Mouse (Mus musculus): Measurements from ENCODE around the gene Trappc6b. TPM values are rescaled to one million over a fixed set of nuclear protein-coding genes. Genes with fewer than 3 reads are reported as not detected.
A peak's percentile ranks its signal among the peaks of the same experiment; 100 is the strongest.

The Trappc6b gene
- total and polyA plus RNA-seq, 2 experiments from 2014 or later, result 57.8 to 96.6 TPM

DNA sequence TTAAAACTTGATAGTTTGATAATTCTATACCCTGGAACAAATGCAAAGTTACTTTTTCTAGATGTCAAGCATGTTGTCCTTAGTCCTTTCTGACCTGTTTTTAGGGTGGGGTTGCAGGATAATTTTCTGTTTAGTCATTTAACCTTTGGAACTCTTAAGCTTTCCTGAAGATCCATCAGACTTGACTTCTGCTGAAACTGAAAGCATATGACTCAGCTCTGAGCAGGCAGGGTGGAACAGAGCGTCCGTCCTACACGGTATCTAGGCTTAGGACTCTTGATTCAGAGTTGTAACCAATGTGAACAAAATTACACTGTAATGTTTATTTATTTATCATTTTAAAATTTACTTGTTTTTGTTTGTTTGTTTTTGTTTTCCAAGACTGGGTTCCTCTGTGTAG, 16.6 kb upstream of the Trappc6b start:
- H3K4me2 ChIP-seq (ENCODE audit: low read depth, low read length), result no peak overlapping the region
- no peak overlapping the region for H3K4me3 ChIP-seq (ENCODE audit: low read depth, low read length)
- peaks cover 7% of the 10 kb centered on the region for H3K36me3 ChIP-seq (replicated peaks; ENCODE audit: control insufficient read depth, insufficient read depth, low read length)
- no peak for TF ChIP-seq CTCF (IDR thresholded peaks at IDR 0.05; ENCODE audit: low read depth)
- TF ChIP-seq EP300 (IDR thresholded peaks at IDR 0.05; ENCODE audit: low read depth), result no peak
- H3K27ac ChIP-seq (ENCODE audit: low read depth), result no peak overlapping the region
- 91% methylated on average over 3 of the region's 3 CpGs for WGBS
- H3K4me1 ChIP-seq (ENCODE audit: control insufficient read depth, insufficient read depth), result no peaks in the 10 kb centered on the region
- DNase-seq (ENCODE audit: low spot score) (no peak), ATAC-seq (ENCODE audit: insufficient read depth, low read depth) (no peak)
- no peaks in the 10 kb centered on the region for H3K27me3 ChIP-seq (ENCODE audit: control insufficient read depth, insufficient read depth, low read length)
- no peak overlapping the region for H3K9ac ChIP-seq (replicated peaks; ENCODE audit: low read depth, low read length)
- no peaks in the 10 kb centered on the region for H3K9me3 ChIP-seq (replicated peaks; ENCODE audit: control insufficient read depth, low read length)

GRCm38 (mm10) chr12:59076996-59077395, 15.7 kb upstream of the Trappc6b start:
- ATAC-seq (ENCODE audit: insufficient read depth, low read depth) (no peak), DNase-seq (ENCODE audit: low spot score) (no peak)
- TF ChIP-seq CTCF (IDR thresholded peaks at IDR 0.05; ENCODE audit: low read depth) (no peak), EP300 (IDR thresholded peaks at IDR 0.05; ENCODE audit: low read depth) (no peak)
- no peak overlapping the region for H3K4me3 ChIP-seq (ENCODE audit: low read depth, low read length)
- H3K36me3 ChIP-seq (replicated peaks; ENCODE audit: control insufficient read depth, insufficient read depth, low read length), result peaks cover 14% of the 10 kb centered on the region
- H3K27ac ChIP-seq (ENCODE audit: low read depth), result no peak overlapping the region
- H3K27me3 ChIP-seq (ENCODE audit: control insufficient read depth, insufficient read depth, low read length), result no peaks in the 10 kb centered on the region
- 86% methylated on average over 3 of the region's 3 CpGs for WGBS
- no peak overlapping the region for H3K9ac ChIP-seq (replicated peaks; ENCODE audit: low read depth, low read length)
- no peak overlapping the region for H3K4me2 ChIP-seq (ENCODE audit: low read depth, low read length)
- H3K4me1 ChIP-seq (ENCODE audit: control insufficient read depth, insufficient read depth), result no peaks in the 10 kb centered on the region
- no peaks in the 10 kb centered on the region for H3K9me3 ChIP-seq (replicated peaks; ENCODE audit: control insufficient read depth, low read length)

GRCm38 (mm10) chr12:59074052-59074451, 12.8 kb upstream of the Trappc6b start:
- WGBS, result 74% methylated on average over 3 of the region's 3 CpGs

DNA sequence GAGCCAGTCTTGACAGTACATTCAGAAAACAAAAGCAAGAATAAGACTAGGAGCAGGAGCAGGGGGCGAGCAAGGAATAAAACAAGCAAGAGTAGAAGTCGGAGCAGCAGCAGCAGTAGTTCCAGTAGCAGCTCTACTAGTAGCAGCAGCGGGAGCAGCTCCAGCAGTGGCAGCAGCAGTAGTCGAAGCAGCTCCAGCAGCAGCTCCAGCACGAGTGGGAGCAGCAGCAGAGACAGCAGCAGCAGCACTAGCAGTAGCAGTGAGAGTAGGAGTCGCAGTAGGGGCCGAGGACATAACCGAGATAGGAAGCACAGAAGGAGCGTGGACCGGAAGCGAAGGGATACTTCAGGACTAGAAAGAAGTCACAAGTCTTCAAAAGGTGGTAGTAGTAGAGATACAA, 11.0 kb upstream of the Trappc6b start:
- WGBS, result 80% methylated on average over 11 of the region's 11 CpGs
- no peak for DNase-seq (ENCODE audit: low spot score)
- H3K27me3 ChIP-seq (ENCODE audit: control insufficient read depth, insufficient read depth, low read length), result no peaks in the 10 kb centered on the region
- no peak overlapping the region for H3K9ac ChIP-seq (replicated peaks; ENCODE audit: low read depth, low read length)
- no peak overlapping the region for H3K4me2 ChIP-seq (ENCODE audit: low read depth, low read length)
- no peaks in the 10 kb centered on the region for H3K9me3 ChIP-seq (replicated peaks; ENCODE audit: control insufficient read depth, low read length)
- TF ChIP-seq EP300 (IDR thresholded peaks at IDR 0.05; ENCODE audit: low read depth) (no peak), CTCF (IDR thresholded peaks at IDR 0.05; ENCODE audit: low read depth) (no peak)
- ATAC-seq (ENCODE audit: insufficient read depth, low read depth), result no peak
- no peak overlapping the region for H3K27ac ChIP-seq (ENCODE audit: low read depth)
- H3K36me3 ChIP-seq (replicated peaks; ENCODE audit: control insufficient read depth, insufficient read depth, low read length), result peaks cover 51% of the 10 kb centered on the region
- H3K4me1 ChIP-seq (ENCODE audit: control insufficient read depth, insufficient read depth), result 0 out of 2 replicates have a peak, but pooled peaks cover 3% of the 10 kb centered on the region
- H3K4me3 ChIP-seq (ENCODE audit: low read depth, low read length), result no peak overlapping the region

More at GRCm38 (mm10) chr12:59074052-59074451, 12.8 kb upstream of the Trappc6b start:
- no peak overlapping the region for H3K4me2 ChIP-seq (ENCODE audit: low read depth, low read length)
- H3K36me3 ChIP-seq (replicated peaks; ENCODE audit: control insufficient read depth, insufficient read depth, low read length), result peaks cover 41% of the 10 kb centered on the region
- H3K27me3 ChIP-seq (ENCODE audit: control insufficient read depth, insufficient read depth, low read length), result no peaks in the 10 kb centered on the region
- DNase-seq (ENCODE audit: low spot score) (no peak), ATAC-seq (ENCODE audit: insufficient read depth, low read depth) (no peak)
- H3K9me3 ChIP-seq (replicated peaks; ENCODE audit: control insufficient read depth, low read length), result no peaks in the 10 kb centered on the region
- no peak overlapping the region for H3K9ac ChIP-seq (replicated peaks; ENCODE audit: low read depth, low read length)
- H3K4me3 ChIP-seq (ENCODE audit: low read depth, low read length), result no peak overlapping the region
- no peak overlapping the region for H3K27ac ChIP-seq (ENCODE audit: low read depth)
- TF ChIP-seq EP300 (IDR thresholded peaks at IDR 0.05; ENCODE audit: low read depth) (no peak), CTCF (IDR thresholded peaks at IDR 0.05; ENCODE audit: low read depth) (no peak)
- no peaks in the 10 kb centered on the region for H3K4me1 ChIP-seq (ENCODE audit: control insufficient read depth, insufficient read depth)

DNA sequence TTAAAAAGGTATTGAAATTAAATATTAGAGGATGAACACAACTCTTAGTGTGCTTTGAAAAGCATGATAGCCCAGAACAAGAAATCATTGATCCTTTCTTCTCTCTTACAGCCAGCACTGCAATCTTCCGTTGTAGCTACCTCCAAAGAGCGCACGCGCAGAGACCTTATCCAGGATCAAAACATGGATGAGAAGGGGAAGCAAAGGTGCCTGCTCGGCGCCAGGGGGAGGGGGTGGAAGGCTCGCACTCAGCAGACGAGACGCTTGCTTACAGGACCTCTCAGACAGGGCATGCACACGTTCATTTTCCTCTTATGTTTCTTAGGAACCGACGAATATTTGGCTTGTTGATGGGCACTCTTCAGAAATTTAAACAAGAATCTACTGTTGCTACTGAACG, 7.5 kb upstream of the Trappc6b start:
- no peak for ATAC-seq (ENCODE audit: insufficient read depth, low read depth)
- 91% methylated on average over 13 of the region's 13 CpGs for WGBS

DNA sequence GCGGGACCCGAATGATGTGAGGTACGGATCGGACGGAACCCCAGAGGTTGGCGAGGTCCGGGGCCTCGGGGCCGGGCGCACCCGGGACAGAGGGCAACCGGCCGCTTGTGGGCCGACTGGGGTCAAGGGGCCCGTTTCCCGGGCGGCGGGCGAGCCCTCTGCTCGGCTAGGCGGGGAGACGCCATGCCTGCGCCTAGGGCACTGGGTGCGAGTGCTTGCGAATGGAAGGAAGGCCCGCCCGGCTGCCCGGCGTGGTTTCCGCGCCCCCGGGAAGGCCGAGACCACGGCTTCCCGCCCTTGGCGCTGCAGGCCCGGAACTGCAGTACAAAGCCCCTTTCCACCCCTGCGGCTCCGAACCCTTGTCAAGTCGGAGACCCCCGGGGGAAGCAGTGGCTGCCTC, 5.8 kb upstream of the Trappc6b start:
- Histone ChIP-seq H3K9me3 (replicated peaks; ENCODE audit: control insufficient read depth, low read length) (no peaks in the 10 kb centered on the region), H3K36me3 (replicated peaks; ENCODE audit: control insufficient read depth, insufficient read depth, low read length) (peaks cover 38% of the 10 kb centered on the region), H3K4me1 (ENCODE audit: control insufficient read depth, insufficient read depth) (0 out of 2 replicates have a peak, but pooled peaks cover 6% of the 10 kb centered on the region), H3K9ac (replicated peaks; ENCODE audit: low read depth, low read length) (peak overlapping the region; percentile 97), H3K27me3 (ENCODE audit: control insufficient read depth, insufficient read depth, low read length) (0 out of 2 replicates have a peak, but pooled peaks cover 3% of the 10 kb centered on the region), H3K4me3 (ENCODE audit: low read depth, low read length) (peak overlapping the region; percentile 83), H3K4me2 (ENCODE audit: low read depth, low read length) (peak overlapping the region; percentile 82), H3K27ac (ENCODE audit: low read depth) (peak overlapping the region; percentile 85)
- no peak for TF ChIP-seq CTCF (IDR thresholded peaks at IDR 0.05; ENCODE audit: low read depth)
- no peak for TF ChIP-seq EP300 (IDR thresholded peaks at IDR 0.05; ENCODE audit: low read depth)
- WGBS, result under 1% methylated on average over 40 of the region's 41 CpGs
- ATAC-seq (ENCODE audit: insufficient read depth, low read depth) (peak; percentile 39), DNase-seq (ENCODE audit: low spot score) (no peak)

More for the DNA sequence above, 7.5 kb upstream of the Trappc6b start:
- TF ChIP-seq EP300 (IDR thresholded peaks at IDR 0.05; ENCODE audit: low read depth) (no peak), CTCF (IDR thresholded peaks at IDR 0.05; ENCODE audit: low read depth) (no peak)
- H3K4me1 ChIP-seq (ENCODE audit: control insufficient read depth, insufficient read depth), result 0 out of 2 replicates have a peak, but pooled peaks cover 6% of the 10 kb centered on the region
- no peak for DNase-seq (ENCODE audit: low spot score)
- H3K4me3 ChIP-seq (ENCODE audit: low read depth, low read length), result no peak overlapping the region
- no peak overlapping the region for H3K9ac ChIP-seq (replicated peaks; ENCODE audit: low read depth, low read length)
- H3K4me2 ChIP-seq (ENCODE audit: low read depth, low read length), result no peak overlapping the region
- no peak overlapping the region for H3K27ac ChIP-seq (ENCODE audit: low read depth)
- H3K9me3 ChIP-seq (replicated peaks; ENCODE audit: control insufficient read depth, low read length), result no peaks in the 10 kb centered on the region
- 0 out of 2 replicates have a peak, but pooled peaks cover 2% of the 10 kb centered on the region for H3K27me3 ChIP-seq (ENCODE audit: control insufficient read depth, insufficient read depth, low read length)
- H3K36me3 ChIP-seq (replicated peaks; ENCODE audit: control insufficient read depth, insufficient read depth, low read length), result peaks cover 44% of the 10 kb centered on the region
